Mouse (Mus musculus): ENCODE measurements around the gene Prrg2. TPM values are rescaled to one million over a fixed set of nuclear protein-coding genes. Genes with fewer than 3 reads are reported as not detected.

The Prrg2 gene
- polyA plus RNA-seq, 1 experiment: 15.6 TPM

- DNase-seq (ENCODE audit: extremely low spot score in 1 of 2, low spot score in 1 of 2): no peak
Measured at GRCm38 (mm10) chr7:45091001-45091990, 28.8 kb upstream of the Prrg2 start.

GRCm38 (mm10) chr7:45090251-45090977 lies 27.9 kb upstream of the Prrg2 start:
- no peak for DNase-seq (ENCODE audit: extremely low spot score in 1 of 2, low spot score in 1 of 2)

- DNase-seq (ENCODE audit: extremely low spot score in 1 of 2, low spot score in 1 of 2): no peak
Measured at GRCm38 (mm10) chr7:45088597-45088996, 26.1 kb upstream of the Prrg2 start.

- DNase-seq (ENCODE audit: extremely low spot score in 1 of 2, low spot score in 1 of 2): no peak
Measured at GRCm38 (mm10) chr7:45086084-45086483, 23.6 kb upstream of the Prrg2 start.

GRCm38 (mm10) chr7:45083300-45083890 lies 20.9 kb upstream of the Prrg2 start:
- no peak for DNase-seq (ENCODE audit: extremely low spot score in 1 of 2, low spot score in 1 of 2)

- no peak for DNase-seq (ENCODE audit: extremely low spot score in 1 of 2, low spot score in 1 of 2)
Measured at GRCm38 (mm10) chr7:45082401-45083299, 20.2 kb upstream of the Prrg2 start.

GRCm38 (mm10) chr7:45081016-45081415 lies 18.5 kb upstream of the Prrg2 start:
- no peak for DNase-seq (ENCODE audit: extremely low spot score in 1 of 2, low spot score in 1 of 2)

- DNase-seq (ENCODE audit: extremely low spot score in 1 of 2, low spot score in 1 of 2): peak; percentile 75 to 97
Measured at GRCm38 (mm10) chr7:45079856-45080255, 17.4 kb upstream of the Prrg2 start.

- DNase-seq (ENCODE audit: extremely low spot score in 1 of 2, low spot score in 1 of 2): peak in 1 of 2 experiments; percentile 72
Measured at GRCm38 (mm10) chr7:45078513-45078912, 16.0 kb upstream of the Prrg2 start.

- DNase-seq (ENCODE audit: extremely low spot score in 1 of 2, low spot score in 1 of 2): no peak
Measured at GRCm38 (mm10) chr7:45077829-45078228, 15.4 kb upstream of the Prrg2 start.

- no peak for DNase-seq (ENCODE audit: extremely low spot score in 1 of 2, low spot score in 1 of 2)
Measured at GRCm38 (mm10) chr7:45077322-45077721, 14.8 kb upstream of the Prrg2 start.

GRCm38 (mm10) chr7:45076501-45076900 lies 14.0 kb upstream of the Prrg2 start:
- DNase-seq (ENCODE audit: extremely low spot score in 1 of 2, low spot score in 1 of 2): no peak

- no peak for DNase-seq (ENCODE audit: extremely low spot score in 1 of 2, low spot score in 1 of 2)
Measured at GRCm38 (mm10) chr7:45075405-45075804, 12.9 kb upstream of the Prrg2 start.

- DNase-seq (ENCODE audit: extremely low spot score in 1 of 2, low spot score in 1 of 2): no peak
Measured at GRCm38 (mm10) chr7:45073949-45074348, 11.5 kb upstream of the Prrg2 start.

GRCm38 (mm10) chr7:45073171-45073707 lies 10.8 kb upstream of the Prrg2 start:
- no peak for DNase-seq (ENCODE audit: extremely low spot score in 1 of 2, low spot score in 1 of 2)

- no peak for DNase-seq (ENCODE audit: extremely low spot score in 1 of 2, low spot score in 1 of 2)
Measured at GRCm38 (mm10) chr7:45072230-45072629, 9.8 kb upstream of the Prrg2 start.

- no peak for DNase-seq (ENCODE audit: extremely low spot score in 1 of 2, low spot score in 1 of 2)
Measured at GRCm38 (mm10) chr7:45069671-45070070, 7.2 kb upstream of the Prrg2 start.

- DNase-seq (ENCODE audit: extremely low spot score in 1 of 2, low spot score in 1 of 2): no peak
Measured at GRCm38 (mm10) chr7:45068000-45068318, 5.5 kb upstream of the Prrg2 start.

- DNase-seq (ENCODE audit: extremely low spot score in 1 of 2, low spot score in 1 of 2): no peak
Measured at GRCm38 (mm10) chr7:45067190-45067999, 4.9 kb upstream of the Prrg2 start.
